Mouse (Mus musculus) urinary bladder, adult 2 months (tissue): ENCODE measurements around the gene Lrrc10. TPM values are rescaled to one million over a fixed set of nuclear protein-coding genes. Genes with fewer than 3 reads are reported as not detected.
A peak's percentile ranks its signal among the peaks of the same experiment; 100 is the strongest.
"Not testable (repeated sequence)": the region's sequence is repeated elsewhere in the genome, so short reads cannot be mapped to it uniquely, and the experiment has no call there.

ENCODE experiments used
- DNase-seq: peaks from one replicate; pipeline ENCODE4 v3.0.0; 2022; ENCODE audit warnings: low spot score
- polyA plus RNA-seq: library from polyadenylated mRNA; depleted of rRNA; stranded (reverse); fragments of >200 nt; gene quantifications from 2 replicates; pipeline ENCODE4 v1.2.3, GENCODE M21; 2012; rRNA removed

The Lrrc10 gene
- 0.24 and 0.30 TPM in 2 replicates for polyA plus RNA-seq

DNA sequence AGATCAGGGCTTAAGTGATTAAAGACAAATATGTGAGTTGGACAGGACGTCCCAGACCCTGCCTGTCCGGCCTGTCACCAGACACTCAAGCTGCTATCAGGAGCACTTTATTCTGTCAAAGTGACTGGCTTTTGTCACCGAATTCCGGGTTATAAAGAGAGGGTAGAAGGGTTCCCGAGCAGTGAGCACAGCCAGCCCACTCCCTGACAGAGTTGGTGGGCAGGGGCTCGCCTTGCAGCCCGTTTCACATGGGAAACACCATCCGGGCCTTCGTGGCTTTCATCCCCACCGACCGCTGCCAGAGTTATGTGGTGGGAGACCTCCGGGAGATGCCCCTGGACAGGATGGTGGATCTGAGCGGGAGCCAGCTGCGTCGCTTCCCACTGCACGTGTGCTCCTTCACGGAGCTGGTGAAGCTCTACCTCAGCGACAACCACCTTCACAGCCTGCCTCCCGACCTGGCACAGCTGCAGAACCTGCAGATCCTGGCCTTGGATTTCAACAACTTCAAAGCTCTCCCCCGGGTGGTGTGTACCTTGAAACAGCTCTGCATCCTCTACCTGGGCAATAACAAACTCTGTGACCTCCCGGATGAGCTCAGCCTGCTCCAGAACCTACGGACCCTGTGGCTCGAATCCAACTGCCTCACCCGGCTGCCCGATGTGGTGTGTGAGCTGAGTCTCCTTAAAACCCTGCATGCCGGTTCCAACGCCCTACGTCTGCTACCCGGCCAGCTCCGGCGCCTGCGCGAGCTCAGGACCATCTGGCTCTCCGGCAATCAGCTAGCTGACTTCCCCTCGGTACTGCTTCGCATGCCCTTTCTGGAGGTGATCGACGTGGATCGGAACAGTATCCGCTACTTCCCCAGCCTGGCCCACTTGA, at the start of gene Lrrc10:
Gene Lrrc10 (plus strand): TSS at position 167 of the 882 bp plus-strand sequence.
- DNase-seq: no peak

DNA sequence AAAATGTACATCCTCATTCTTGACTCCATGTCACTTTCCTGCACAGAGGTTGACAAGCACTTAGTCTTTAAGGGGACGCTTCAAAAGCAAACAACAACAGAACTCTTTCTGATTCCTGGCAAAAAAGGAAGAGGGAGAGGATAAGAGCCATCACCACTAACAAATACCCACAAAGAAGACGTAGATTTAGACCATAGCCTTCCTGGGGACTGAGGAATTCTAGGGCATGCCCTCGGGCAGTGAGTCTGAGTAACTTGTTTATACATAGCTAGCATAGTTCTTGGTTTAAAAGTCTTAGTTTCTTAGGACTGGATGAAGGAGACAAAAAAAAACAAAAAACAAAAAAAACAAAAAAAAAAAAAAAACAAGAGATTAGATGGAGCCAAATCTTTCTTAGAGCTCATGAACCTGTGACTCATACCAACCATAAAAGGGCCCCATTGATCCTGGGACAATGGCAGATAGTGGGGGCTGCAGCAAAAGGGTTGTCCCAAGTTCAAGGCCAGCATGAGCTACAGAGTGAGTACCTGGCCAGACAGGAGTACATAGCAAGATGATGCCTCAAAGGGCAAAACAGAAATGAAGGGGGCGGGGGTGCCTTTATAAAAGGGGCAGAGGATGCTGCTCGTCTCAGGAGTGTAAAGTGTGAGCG, 49.4 kb upstream of the Lrrc10 start:
- no peak for DNase-seq

GRCm38 (mm10) chr10:116996236-116996600, 48.9 kb upstream of the Lrrc10 start:
- peak; percentile 36 for DNase-seq

DNA sequence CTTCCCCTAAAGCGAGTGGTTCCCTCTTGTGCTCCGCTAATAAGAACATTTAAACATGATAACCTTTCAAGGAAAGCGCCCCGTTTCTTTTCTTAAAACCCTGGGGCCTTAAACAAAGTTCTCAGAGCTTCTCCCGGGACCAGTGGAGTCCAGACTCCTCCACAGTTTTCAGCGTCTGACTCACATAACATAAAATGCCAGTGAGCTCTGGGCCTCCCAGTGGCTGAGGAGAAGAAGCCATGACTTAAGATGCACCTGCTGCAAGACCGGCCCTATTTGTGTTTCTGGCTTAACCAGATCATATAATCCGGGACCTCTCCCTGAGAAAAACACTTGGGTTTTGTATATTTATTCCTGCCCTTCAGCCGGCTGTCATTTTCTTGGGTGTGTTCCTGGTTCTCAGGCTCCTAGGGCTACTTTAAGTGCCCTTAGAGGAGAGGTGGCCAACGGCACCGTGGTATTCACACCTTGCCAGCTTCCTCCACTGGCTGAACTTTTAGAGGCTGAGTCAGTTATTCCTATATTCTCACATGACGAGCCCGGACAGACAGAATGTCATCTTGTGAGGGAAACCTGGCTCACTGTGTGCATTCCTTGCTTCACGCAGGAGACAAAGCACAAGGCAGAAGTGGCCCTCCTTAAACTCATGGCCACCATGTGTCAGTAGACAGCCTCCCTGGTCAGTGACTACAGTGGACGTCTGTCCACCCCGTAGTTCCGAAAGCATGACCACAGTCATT, 46.3 kb upstream of the Lrrc10 start:
- no peak for DNase-seq

- DNase-seq: no peak
Observed at GRCm38 (mm10) chr10:117000975-117001374, 44.2 kb upstream of the Lrrc10 start.

DNA sequence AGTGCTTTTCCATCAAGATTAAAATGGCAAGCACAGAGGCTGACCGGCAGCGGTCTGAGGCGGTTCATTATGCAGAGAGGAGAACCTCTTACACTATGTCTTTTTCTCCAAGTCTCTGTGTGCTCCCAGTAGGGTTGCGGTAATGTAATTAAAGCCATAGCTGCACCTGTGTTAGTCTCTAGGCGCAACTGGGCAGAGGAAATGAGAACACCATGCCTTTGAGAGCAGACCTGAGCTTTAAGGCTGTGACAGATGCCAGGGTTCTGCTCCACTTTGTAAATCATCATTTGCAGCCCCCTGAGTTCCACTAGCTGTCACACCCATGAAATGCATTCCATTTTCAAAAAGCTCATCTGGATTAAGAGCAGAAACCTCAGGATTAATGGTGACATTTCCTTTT, 40.4 kb upstream of the Lrrc10 start:
- DNase-seq: no peak

DNA sequence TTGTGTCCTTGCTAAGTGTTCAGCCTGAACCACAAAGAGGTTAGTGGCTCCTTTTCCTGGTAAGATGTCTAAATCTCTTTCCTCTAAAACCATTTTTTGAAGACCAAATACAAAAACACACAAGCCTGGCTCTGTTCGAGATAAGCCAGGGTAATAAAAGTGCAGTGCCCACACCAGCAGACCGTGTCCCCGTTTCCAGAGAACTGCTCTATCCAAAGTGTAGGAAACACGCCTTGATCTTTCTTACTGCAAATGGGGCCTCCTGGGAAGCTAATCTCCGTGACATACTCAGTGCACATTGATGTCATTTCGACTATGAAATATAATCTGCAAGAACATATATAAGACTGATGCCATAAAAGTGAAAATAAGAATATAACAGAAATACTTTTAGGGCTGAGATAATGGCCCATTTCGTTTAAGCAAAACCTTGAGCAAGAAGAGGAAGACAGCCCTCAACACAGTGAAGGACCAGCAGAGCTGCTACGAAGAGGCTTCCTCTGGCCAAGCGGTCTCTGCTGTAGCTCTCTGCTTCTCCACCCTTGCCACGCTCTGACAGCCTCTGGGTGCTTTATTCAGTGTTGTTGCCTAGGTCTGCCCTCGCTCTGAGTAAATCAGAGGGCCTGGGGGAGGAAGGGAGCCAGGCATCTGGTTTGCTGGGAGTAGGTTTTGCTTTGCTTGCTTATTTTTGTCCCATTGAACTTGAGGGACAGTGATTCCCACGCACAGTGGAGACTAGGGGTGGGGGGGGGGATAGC, 39.3 kb upstream of the Lrrc10 start:
- no peak for DNase-seq

DNA sequence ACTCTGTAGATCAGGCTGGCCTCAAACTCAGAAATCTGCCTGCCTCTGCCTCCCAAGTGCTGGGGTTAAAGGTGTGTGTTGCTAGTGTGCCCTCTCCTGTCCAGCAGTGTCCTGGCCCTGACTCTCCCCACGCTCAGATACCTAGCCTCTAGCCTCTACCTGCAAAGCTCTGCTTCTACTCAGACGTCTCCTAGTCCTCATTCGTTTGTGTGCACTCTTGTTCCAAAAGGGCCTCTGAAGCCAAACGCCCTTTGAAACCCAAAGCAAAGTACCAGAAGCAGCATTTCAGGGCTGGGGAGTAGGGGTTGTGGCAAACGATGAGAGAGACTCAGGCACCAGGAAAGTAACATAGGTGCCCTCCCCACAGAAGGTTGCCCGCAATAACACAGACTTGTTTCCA, 35.5 kb upstream of the Lrrc10 start:
- no peak for DNase-seq

DNA sequence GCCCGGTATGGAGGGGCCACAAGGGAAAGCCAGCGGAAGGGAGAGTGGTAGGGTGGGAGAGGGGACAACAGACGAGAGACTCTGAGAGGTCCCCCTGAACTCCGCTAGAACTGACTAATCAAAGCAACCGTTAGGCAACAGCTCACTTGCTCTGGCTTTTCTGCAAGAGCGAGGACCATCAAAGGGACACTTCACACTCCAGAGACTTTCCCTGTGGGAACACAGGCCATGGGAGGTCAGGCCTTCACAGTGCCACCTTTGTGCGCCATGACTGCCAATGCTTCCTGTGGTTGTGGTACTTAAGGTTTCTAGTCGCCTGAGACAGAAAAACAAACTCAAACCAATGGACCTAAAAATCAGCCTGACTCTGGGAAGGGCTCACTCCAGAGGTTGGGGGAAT, 34.1 kb upstream of the Lrrc10 start:
- no peak for DNase-seq

GRCm38 (mm10) chr10:117013689-117014390, 31.3 kb upstream of the Lrrc10 start:
- DNase-seq: no peak

DNA sequence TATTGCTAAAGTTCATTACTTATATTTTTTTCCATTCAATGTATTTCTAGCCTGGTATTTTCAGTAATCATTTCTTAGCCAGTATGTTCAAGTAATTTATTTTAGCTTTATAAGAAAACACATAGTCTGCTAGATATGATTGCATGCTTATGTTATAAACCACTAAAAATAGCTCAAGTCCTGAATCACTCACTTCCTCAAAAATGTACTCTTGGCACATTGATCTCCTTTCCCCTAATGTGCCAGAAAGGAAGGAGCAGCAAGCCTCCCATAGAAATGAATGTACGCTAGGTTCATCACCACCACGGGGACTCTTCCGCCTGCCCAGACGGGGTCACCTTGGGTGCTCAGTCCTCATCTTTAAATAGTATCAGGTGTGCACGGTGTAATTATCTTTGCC, 30.6 kb upstream of the Lrrc10 start:
- DNase-seq: no peak

GRCm38 (mm10) chr10:117018281-117018840, 26.8 kb upstream of the Lrrc10 start:
- DNase-seq: no peak

- no peak for DNase-seq
Observed at GRCm38 (mm10) chr10:117021020-117021754, 24.0 kb upstream of the Lrrc10 start.

GRCm38 (mm10) chr10:117023693-117024092, 21.4 kb upstream of the Lrrc10 start:
- no peak for DNase-seq

DNA sequence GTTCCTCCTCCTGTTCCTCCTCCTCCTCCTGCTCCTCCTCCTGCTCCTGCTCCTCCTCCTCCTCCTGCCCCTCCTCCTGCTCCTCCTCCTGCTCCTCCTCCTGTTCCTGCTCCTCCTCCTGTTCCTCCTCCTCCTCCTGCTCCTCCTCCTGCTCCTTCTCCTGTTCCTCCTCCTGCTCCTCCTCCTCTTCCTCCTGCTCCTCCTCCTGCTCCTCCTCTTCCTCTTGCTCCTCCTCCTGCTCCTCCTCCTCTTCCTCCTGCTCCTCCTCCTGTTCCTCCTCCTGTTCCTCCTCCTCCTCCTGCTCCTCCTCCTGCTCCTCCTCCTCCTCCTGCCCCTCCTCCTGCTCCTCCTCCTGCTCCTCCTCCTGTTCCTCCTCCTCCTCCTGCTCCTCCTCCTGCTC, 19.4 kb upstream of the Lrrc10 start:
- not testable (repeated sequence) for DNase-seq

DNA sequence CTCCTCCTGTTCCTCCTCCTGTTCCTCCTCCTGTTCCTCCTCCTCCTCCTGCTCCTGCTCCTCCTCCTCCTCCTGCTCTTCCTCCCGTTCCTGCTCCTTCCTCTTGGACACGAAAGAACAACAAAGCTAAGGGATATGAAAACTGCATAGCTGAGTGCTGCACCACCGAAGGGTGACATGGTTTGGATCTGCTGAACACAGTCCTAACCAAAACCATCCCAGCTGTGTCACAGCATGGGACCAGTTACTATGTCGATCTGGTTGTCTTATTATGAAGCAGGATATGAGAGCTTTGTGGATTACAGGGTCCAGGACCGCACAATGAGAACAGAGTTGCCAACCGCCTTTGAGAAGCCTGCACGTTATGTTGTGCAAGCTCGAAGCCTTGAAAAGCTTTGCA, 19.0 kb upstream of the Lrrc10 start:
- DNase-seq: no peak

GRCm38 (mm10) chr10:117031160-117031559, 14.0 kb upstream of the Lrrc10 start:
- DNase-seq: no peak

DNA sequence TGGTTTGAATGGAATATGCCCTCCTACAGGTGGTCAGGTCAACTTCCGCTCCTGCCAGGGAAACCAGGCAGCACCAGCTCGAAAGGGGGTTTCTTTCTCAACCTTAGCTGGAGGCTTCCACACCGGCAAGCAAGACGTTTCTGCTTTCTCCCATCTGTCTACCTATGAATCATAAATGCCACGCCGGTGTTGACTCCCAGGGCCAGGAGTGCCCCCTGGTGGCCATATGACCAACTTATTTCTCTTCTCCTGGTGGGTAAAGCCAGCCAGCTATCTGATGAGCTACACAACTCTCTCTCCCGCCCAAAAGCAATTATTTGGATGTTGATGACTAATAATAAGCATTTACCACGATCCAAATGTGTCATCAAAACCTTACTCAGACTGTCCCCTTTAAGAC, 11.4 kb upstream of the Lrrc10 start:
- peak; percentile 63 for DNase-seq

DNA sequence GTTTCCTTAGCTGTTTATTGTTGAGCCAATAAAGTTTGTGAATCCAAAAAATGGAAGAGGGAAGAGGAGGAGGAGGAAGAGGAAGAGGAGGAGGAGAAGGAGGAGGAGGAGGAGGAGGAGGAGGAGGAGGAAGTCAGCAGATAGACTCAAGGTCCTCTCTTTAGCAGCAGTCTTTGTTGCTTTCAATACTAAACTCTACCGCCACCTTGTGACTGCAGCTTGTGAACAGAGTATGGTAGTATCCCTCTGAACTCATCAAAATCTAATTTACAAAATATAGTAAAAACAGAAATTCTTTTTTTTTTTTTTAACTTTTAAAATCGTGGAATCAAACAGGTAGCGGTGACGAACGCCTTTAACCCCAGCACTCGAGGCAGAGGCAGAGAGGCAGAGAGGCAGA, 4.8 kb upstream of the Lrrc10 start:
- DNase-seq: no peak

- DNase-seq: no peak
Observed at GRCm38 (mm10) chr10:117042295-117042694, 2.8 kb upstream of the Lrrc10 start.
